Mouse (Mus musculus): ENCODE measurements around the gene Sun1.

DNA sequence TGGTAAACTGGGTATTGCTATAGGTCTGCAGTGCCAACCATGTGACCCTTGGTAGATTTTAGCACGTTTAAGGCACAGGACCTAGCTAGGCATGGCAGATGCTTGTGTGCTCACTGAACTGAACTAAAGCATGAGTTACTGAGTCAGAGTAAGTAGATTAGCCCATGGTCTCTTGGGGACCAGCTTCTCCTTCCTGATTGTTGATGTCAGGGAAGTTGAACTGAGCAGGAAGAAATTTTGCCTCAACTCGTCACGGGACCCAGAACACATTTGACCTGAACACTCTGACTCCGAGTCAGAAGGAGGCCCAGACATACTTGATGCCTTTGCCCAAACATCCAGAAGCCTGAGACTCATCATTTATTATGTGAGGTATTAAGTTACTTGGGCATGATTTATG, 37.0 kb downstream of the Sun1 start:
- TF ChIP-seq CTCF (IDR thresholded peaks at IDR 0.05; ENCODE audit: borderline replicate concordance, insufficient read depth, low read length), result no peak
- no peak for TF ChIP-seq POLR2A (IDR thresholded peaks at IDR 0.05; ENCODE audit: low read depth, low read length)

Measured in embryonic fibroblast, embryonic 13.5 days (primary cell).